Mouse (Mus musculus) kidney, postnatal 10 days (tissue): ENCODE results near the gene Sprr4.
"Not testable (repeated sequence)": the region's sequence is repeated elsewhere in the genome, so short reads cannot be mapped to it uniquely, and the experiment has no call there.

Experiments
- DNase-seq: peaks from one replicate; pipeline ENCODE4 v3.0.0; 2021; ENCODE audit warnings: mixed read lengths

Sprr4 gene

GRCm38 (mm10) chr3:92500393-92500792, at the start of gene Sprr4:
TSS of gene Sprr4 (minus strand) at chr3:92500493.
- DNase-seq, result no peak

- DNase-seq, result no peak
These were observed 34.1 kb upstream of the Sprr4 start, which contains the start of gene 2310046K23Rik for GRCm38 (mm10) chr3:92534411-92534810. TSS of gene 2310046K23Rik (minus strand) at chr3:92534511.

GRCm38 (mm10) chr3:92512325-92512724, 12.0 kb upstream of the Sprr4 start:
- peak; percentile 6 for DNase-seq

GRCm38 (mm10) chr3:92510786-92511185, 10.5 kb upstream of the Sprr4 start:
- peak; percentile 52 for DNase-seq

- no peak for DNase-seq
These were observed 7.9 kb upstream of the Sprr4 start for GRCm38 (mm10) chr3:92508185-92508584.

- no peak for DNase-seq
These were observed 3.2 kb upstream of the Sprr4 start for GRCm38 (mm10) chr3:92503528-92503927.

- not testable (repeated sequence) for DNase-seq
These were observed 10.0 kb downstream of the Sprr4 start for GRCm38 (mm10) chr3:92490262-92490661.

GRCm38 (mm10) chr3:92486307-92486706, 14.0 kb downstream of the Sprr4 start:
- no peak for DNase-seq

GRCm38 (mm10) chr3:92485863-92486262, 14.4 kb downstream of the Sprr4 start, which contains the start of gene Sprr1a:
TSS of gene Sprr1a (minus strand) at chr3:92485895.
- DNase-seq, result no peak

- peak; percentile 8 for DNase-seq
These were observed 19.0 kb downstream of the Sprr4 start for GRCm38 (mm10) chr3:92481249-92481648.

- no peak for DNase-seq
These were observed 30.2 kb downstream of the Sprr4 start for GRCm38 (mm10) chr3:92470111-92470510.

GRCm38 (mm10) chr3:92467424-92467823, 32.9 kb downstream of the Sprr4 start:
- no peak for DNase-seq

- no peak for DNase-seq
These were observed 33.7 kb downstream of the Sprr4 start for GRCm38 (mm10) chr3:92466576-92466975.

- DNase-seq, result no peak
These were observed 41.7 kb downstream of the Sprr4 start, which contains the start of gene Sprr3 for GRCm38 (mm10) chr3:92458620-92459019. TSS of gene Sprr3 (minus strand) at chr3:92458720.

- DNase-seq, result no peak
These were observed 45.1 kb downstream of the Sprr4 start for GRCm38 (mm10) chr3:92455151-92455550.
